Mouse (Mus musculus) cerebellum, adult 2 months (tissue): ENCODE measurements around the gene Acaca.

Source experiments
- CTCF ChIP-seq: fragments of 200-500 bp; IDR thresholded peaks from 2 replicates; pipeline ENCODE4 v1.5.1; 2011; ENCODE audit warnings: low read depth, mild to moderate bottlenecking, control low read depth, low read length, moderate library complexity, borderline replicate concordance; ENCODE audit not compliant: insufficient read depth
- POLR2A ChIP-seq: fragments of 200-500 bp; IDR thresholded peaks from 2 replicates; pipeline ENCODE4 v1.6.1; 2011; ENCODE audit warnings: low read length, control low read depth, borderline replicate concordance; ENCODE audit not compliant: insufficient read depth

DNA sequence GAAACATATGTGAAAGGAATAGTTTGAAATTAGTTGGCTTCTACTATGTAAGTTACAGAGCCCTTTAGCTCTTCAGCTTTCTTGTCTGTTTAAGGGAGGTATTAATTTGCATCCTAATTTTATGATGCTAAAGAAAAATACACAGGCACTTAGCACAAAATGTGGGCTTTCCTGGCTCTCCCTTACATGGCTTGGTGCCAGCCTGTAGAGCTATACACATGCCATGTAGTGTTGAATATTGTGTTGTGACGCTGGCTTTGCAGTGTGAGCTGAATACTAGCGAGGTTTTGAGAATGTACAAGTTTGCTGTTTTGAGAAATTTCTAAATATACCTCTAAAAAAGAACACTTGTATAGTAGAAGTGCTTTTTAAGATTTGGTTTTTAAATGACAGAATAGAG lies 218.3 kb downstream of the Acaca start:
- TF ChIP-seq POLR2A: no peak
- no peak for TF ChIP-seq CTCF
